Mouse (Mus musculus): Measurements from ENCODE around the gene Cntrl.

DNA sequence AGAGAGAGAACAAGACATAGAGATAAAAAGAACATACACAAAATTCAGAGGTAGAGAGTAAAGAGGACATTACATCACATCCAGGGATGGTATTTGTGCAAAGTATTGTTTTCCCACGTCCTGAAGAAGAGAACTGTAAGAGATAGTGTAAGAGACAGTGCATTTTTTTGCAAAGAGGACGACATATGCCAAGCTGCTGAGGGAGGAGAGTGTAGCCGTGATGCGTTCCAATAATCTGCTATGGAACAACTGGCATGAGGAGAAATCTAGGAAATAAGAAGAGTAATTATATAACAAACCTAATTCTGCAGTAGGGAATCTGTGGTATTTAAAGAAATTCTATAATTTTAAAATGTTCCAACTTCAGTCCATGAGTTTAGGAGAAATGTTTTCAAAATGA is 21.9 kb upstream of the Cntrl start:
- TF ChIP-seq CTCF (IDR thresholded peaks at IDR 0.05; ENCODE audit: low read depth) (no peak), EP300 (optimal IDR thresholded peaks at IDR 0.05) (no peak)

Data from stomach, postnatal 0 days (tissue).